Mouse (Mus musculus) G1E (cell line): ENCODE data around the gene Ufd1.

Experiments
- CTCF ChIP-seq: IDR thresholded peaks from 2 replicates; pipeline ENCODE4 v1.5.1; 2012; ENCODE audit warnings: low read depth, low read length, inconsistent platforms, mixed read lengths
- GATA1 ChIP-seq: IDR thresholded peaks from 2 replicates; pipeline ENCODE4 v1.6.1; 2012; ENCODE audit warnings: borderline replicate concordance, low read length, inconsistent platforms, mixed read lengths

DNA sequence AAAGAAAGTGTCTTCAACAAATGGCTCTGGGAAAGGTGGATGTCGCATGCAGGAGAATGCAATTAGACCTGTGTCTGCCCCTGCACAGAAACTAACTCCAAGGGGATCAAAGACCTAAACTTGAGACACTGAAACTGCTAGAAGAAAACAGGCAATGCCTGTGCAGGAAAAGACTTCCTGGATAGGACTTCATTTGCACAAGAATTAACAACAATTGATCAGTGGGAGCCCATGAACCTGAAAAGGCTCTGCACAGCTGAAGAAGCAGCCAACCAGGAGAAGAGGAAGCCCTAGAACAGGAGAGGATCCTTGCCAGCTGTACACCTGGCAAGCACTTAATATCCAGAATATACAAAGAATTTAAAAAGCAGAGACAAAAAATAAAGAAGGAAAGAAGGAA, 42.1 kb upstream of the Ufd1 start:
- no peak for TF ChIP-seq GATA1
- TF ChIP-seq CTCF: no peak
